Mouse (Mus musculus): ENCODE data around the gene Tdgf1.

- TF ChIP-seq POLR2A (IDR thresholded peaks at IDR 0.05; ENCODE audit: low read depth, low read length) = no peak
- no peak for TF ChIP-seq CTCF (IDR thresholded peaks at IDR 0.05; ENCODE audit: extremely low read depth, insufficient read depth, insufficient read length, insufficient replicate concordance)
These were observed 43.7 kb downstream of the Tdgf1 start for GRCm38 (mm10) chr9:110902271-110902670.
